Mouse (Mus musculus) spleen, adult 18-20 months (tissue): ENCODE results near the gene Rgs12.

Experiments
- DNase-seq, 2 experiments: peaks; one replicate each; pipeline ENCODE4 v3.0.0; 2022; ENCODE audit warnings: mixed read lengths in 2 of 2

Gene Rgs12

GRCm38 (mm10) chr5:35088785-35089613 is 139.8 kb downstream of the Rgs12 start:
- DNase-seq: peak; percentile 28 to 65
